Mouse (Mus musculus) CH12.LX (cell line): ENCODE measurements around the gene Aplp2.

Source experiments
- CHD1 ChIP-seq: IDR thresholded peaks from 2 replicates; pipeline ENCODE4 v1.6.1; 2012; ENCODE audit warnings: low read depth, low read length, improper control_type of control experiment, inconsistent platforms
- CTCF ChIP-seq, 2 experiments: IDR thresholded peaks in 1 of 2; conservative IDR thresholded peaks in 1 of 2; 2 replicates each; pipeline ENCODE4 v1.5.1; 2011 to 2012; ENCODE audit warnings: low read depth in 2 of 2, low read length in 2 of 2, improper control_type of control experiment in 1 of 2, inconsistent platforms in 1 of 2, mild to moderate bottlenecking in 1 of 2, moderate library complexity in 1 of 2
- ELF1 ChIP-seq: IDR thresholded peaks from 2 replicates; pipeline ENCODE4 v1.6.1; 2014; ENCODE audit warnings: low read depth, mild to moderate bottlenecking, inconsistent platforms, low read length, improper control_type of control experiment
- ETS1 ChIP-seq: conservative IDR thresholded peaks from 2 replicates; pipeline ENCODE4 v1.6.1; 2012; ENCODE audit warnings: low read depth, mild to moderate bottlenecking, inconsistent platforms, low read length, improper control_type of control experiment, moderate library complexity
- GABPA ChIP-seq: IDR thresholded peaks from 2 replicates; pipeline ENCODE4 v1.6.1; 2012; ENCODE audit warnings: low read depth, low read length, improper control_type of control experiment, inconsistent platforms; ENCODE audit not compliant: insufficient replicate concordance
- JUN ChIP-seq: IDR thresholded peaks from 2 replicates; pipeline ENCODE4 v1.6.1; 2011; ENCODE audit warnings: low read depth, mild to moderate bottlenecking, low read length, improper control_type of control experiment, moderate library complexity; ENCODE audit not compliant: insufficient read depth
- KAT2A ChIP-seq: IDR thresholded peaks from 2 replicates; pipeline ENCODE4 v1.6.1; 2012; ENCODE audit warnings: low read length, improper control_type of control experiment, inconsistent platforms; ENCODE audit not compliant: insufficient replicate concordance
- MAFK ChIP-seq: IDR thresholded peaks from 2 replicates; pipeline ENCODE4 v1.6.1; 2011; ENCODE audit warnings: low read length, improper control_type of control experiment; ENCODE audit not compliant: insufficient replicate concordance
- MXI1 ChIP-seq: IDR thresholded peaks from 2 replicates; pipeline ENCODE4 v1.6.1; 2011; ENCODE audit warnings: mild to moderate bottlenecking, low read depth, low read length, improper control_type of control experiment
- POLR2AphosphoS2 ChIP-seq: IDR thresholded peaks from 2 replicates; pipeline ENCODE4 v1.6.1; 2011; ENCODE audit warnings: low read depth, low read length, improper control_type of control experiment
- RAD21 ChIP-seq: IDR thresholded peaks from 2 replicates; pipeline ENCODE4 v1.6.1; 2011; ENCODE audit warnings: low read depth, mild to moderate bottlenecking, low read length, improper control_type of control experiment, moderate library complexity
- TCF12 ChIP-seq: IDR thresholded peaks from 2 replicates; pipeline ENCODE4 v1.6.1; 2014; ENCODE audit warnings: low read depth, mild to moderate bottlenecking, inconsistent platforms, low read length, improper control_type of control experiment
- ZC3H11A ChIP-seq: IDR thresholded peaks from 2 replicates; pipeline ENCODE4 v1.6.1; 2012; ENCODE audit warnings: low read depth, mild to moderate bottlenecking, inconsistent platforms, low read length, improper control_type of control experiment
- ZKSCAN1 ChIP-seq: IDR thresholded peaks from 2 replicates; pipeline ENCODE4 v1.6.1; 2012; ENCODE audit warnings: low read depth, inconsistent platforms, low read length, improper control_type of control experiment, borderline replicate concordance

DNA sequence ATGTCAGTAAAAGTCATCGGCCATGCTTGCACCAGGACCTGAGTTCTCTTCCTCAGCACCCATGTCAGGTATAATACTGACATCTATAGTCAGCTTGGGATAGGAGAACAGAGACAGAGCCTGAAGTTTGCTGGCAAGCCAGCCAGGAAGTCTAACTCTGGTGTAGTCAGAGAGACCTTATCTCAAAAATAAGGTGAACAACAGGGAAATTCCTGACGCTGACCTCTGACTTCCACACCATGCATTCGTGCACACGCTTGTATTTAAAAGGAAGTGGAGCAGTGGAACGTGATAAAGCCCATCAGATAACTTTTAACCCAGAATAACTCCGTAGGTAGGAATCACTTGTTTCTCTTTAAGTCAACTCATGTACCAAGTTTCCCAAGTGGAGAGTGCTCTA is 6.9 kb downstream of the Aplp2 start:
- TF ChIP-seq RAD21 (peak; percentile 7), ZKSCAN1 (no peak), TCF12 (no peak), CTCF (conservative IDR thresholded peaks at IDR 0.05 in 1 of 2, IDR thresholded peaks at IDR 0.05 in 1 of 2; ENCODE audit: low read depth in 2 of 2, low read length in 2 of 2) (0 out of 4 replicates have a peak, but pooled peaks of 1 of the 2 experiments have one; percentile 9), MXI1 (no peak), KAT2A (no peak), ETS1 (no peak), GABPA (no peak), CHD1 (no peak), ZC3H11A (no peak), ELF1 (no peak), JUN (no peak), POLR2AphosphoS2 (no peak), MAFK (no peak)
